Mouse (Mus musculus): ENCODE measurements at regions not wholly inside any gene's neighbourhood (a gene's known extent, or its start where the extent isn't known, plus 50 kb on each side); places are given as distances from the start of the nearest gene placed in this dataset.

DNA sequence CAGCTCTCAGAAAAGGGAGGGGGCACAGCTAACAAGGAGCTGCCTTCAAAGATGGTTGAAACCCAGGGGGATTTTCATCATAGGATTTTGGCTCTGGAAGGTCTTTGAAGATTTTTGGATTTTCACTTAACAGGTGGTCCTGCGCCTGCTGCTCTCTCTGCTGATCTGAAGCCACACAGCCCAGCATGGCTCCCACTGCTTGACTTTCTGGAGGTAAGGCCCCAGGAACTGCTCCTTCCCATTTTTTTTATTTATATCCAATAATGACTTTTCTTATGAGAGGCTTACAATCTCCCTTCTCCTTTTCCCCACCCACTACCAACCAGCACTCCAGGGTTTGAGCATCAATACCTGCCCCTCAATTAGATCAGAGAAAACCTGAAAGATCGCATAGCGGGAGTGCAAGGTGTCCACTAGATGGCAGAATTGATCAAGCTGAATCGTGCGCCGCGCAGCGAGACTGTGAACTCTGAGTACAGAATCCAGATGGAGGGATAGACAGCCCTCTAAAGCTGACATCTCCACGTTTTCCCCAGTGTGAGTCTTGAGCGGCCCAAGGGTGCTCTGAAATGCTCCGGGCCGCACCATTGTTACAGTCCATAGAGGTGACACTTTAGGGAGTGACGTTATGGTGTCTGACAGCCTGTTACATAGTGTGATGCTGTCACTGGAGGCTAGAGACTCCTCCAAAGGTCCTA is 194.6 kb upstream of the Ednrb start:
- Histone ChIP-seq H3K4me2 (peak overlapping the region; percentile 43), H3K4me1 (no peaks in the 10 kb centered on the region), H3K4me3 (no peak overlapping the region), H3K9ac (no peak overlapping the region), H3K9me3 (no peaks in the 10 kb centered on the region), H3K27me3 (replicated peaks) (peaks cover 15% of the 10 kb centered on the region; the same call in 1 of the 2 replicates), H3K36me3 (no peaks in the 10 kb centered on the region), H3K27ac (replicated peaks) (no peak overlapping the region)
- ATAC-seq (ENCODE audit: extremely low read depth, insufficient number of reproducible peaks, low FRiP score, low TSS enrichment) = no peak
- WGBS = 10% methylated on average over 13 of the region's 13 CpGs

DNA sequence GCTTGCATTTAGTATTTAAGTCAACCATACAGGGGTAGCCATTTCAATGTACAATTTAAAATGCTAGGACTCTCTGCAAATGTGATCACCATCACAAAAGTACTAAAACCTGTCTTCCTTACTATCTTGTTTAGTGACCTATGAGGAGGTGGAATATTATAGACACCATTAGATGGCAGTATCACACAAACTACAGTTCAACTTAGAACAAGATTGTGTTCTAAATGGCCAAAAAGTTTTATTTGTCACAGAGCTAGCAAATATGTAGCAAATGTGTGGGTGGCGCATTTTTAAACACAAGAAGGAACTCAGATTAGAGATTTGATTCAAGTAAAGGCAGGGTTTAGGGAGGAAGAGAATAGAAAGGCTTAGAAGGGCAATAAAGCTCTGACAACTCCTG is 189.4 kb upstream of the Ednrb start:
- Histone ChIP-seq H3K4me1 (no peaks in the 10 kb centered on the region), H3K9me3 (no peaks in the 10 kb centered on the region), H3K27me3 (replicated peaks) (peaks cover 6% of the 10 kb centered on the region; the same call in 1 of the 2 replicates), H3K4me2 (no peak overlapping the region), H3K36me3 (no peaks in the 10 kb centered on the region), H3K4me3 (no peak overlapping the region), H3K27ac (replicated peaks) (no peak overlapping the region), H3K9ac (no peak overlapping the region)
- ATAC-seq (ENCODE audit: extremely low read depth, insufficient number of reproducible peaks, low FRiP score, low TSS enrichment) = no peak
- WGBS = 37% methylated on average over 1 of the region's 1 CpGs

DNA sequence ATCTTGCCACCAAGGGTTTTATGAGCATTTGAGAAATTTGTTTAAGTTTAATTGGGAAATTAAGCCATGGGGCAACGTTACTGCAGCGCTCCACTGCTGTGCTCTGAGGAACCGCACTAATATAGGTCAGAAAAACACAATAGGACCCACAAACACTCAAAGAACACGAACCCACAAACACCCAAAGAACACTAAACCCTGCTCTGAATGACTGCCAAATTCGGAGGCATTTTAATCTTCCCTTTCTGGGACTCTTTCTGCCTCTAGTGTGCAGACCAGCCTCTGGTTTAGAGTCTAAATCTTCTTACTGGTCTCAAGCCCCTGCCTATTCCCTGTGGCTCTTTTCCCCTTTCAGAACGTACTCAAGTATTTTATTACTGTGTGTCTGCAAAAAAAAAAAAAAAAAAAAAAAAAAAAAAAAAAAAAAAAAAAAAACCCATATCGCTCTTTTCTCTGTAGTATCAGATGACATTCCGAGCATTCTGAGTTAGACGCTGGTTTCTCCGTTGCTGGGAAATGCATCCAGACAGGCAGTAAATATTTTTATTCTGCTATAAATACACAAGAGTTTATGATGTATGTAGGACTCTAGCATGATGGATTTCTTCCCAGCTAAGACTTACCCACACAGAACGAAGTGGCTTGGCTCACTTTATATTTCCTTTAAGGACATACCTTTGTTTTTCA is 186.7 kb upstream of the Ednrb start:
- no peak overlapping the region for H3K4me2 ChIP-seq
- no peak for ATAC-seq (ENCODE audit: extremely low read depth, insufficient number of reproducible peaks, low FRiP score, low TSS enrichment)
- no peak overlapping the region for H3K4me3 ChIP-seq
- H3K36me3 ChIP-seq = no peaks in the 10 kb centered on the region
- peaks cover 5% of the 10 kb centered on the region; the same call in 1 of the 2 replicates for H3K4me1 ChIP-seq
- H3K27ac ChIP-seq (replicated peaks) = no peak overlapping the region
- WGBS = 66% methylated on average over 11 of the region's 11 CpGs
- no peak overlapping the region for H3K9ac ChIP-seq
- H3K9me3 ChIP-seq = no peaks in the 10 kb centered on the region
- H3K27me3 ChIP-seq (replicated peaks) = no peaks in the 10 kb centered on the region

GRCm38 (mm10) chr14:104029668-104030530 is 185.7 kb upstream of the Ednrb start:
- Histone ChIP-seq H3K9ac (no peak overlapping the region), H3K36me3 (no peaks in the 10 kb centered on the region), H3K4me1 (peaks cover 5% of the 10 kb centered on the region; the same call in 1 of the 2 replicates), H3K27ac (replicated peaks) (no peak overlapping the region), H3K9me3 (no peaks in the 10 kb centered on the region), H3K4me2 (no peak overlapping the region), H3K4me3 (no peak overlapping the region), H3K27me3 (replicated peaks) (no peaks in the 10 kb centered on the region)
- ATAC-seq (ENCODE audit: extremely low read depth, insufficient number of reproducible peaks, low FRiP score, low TSS enrichment) = no peak
- 47% methylated on average over 20 of the region's 20 CpGs for WGBS

- no peaks in the 10 kb centered on the region for H3K36me3 ChIP-seq
- H3K4me2 ChIP-seq = no peak overlapping the region
- H3K27me3 ChIP-seq (replicated peaks) = no peaks in the 10 kb centered on the region
- 83% methylated on average over 8 of the region's 8 CpGs for WGBS
- H3K27ac ChIP-seq (replicated peaks) = no peak overlapping the region
- ATAC-seq (ENCODE audit: extremely low read depth, insufficient number of reproducible peaks, low FRiP score, low TSS enrichment) = no peak
- H3K4me3 ChIP-seq = no peak overlapping the region
- peaks cover 5% of the 10 kb centered on the region; the same call in 1 of the 2 replicates for H3K4me1 ChIP-seq
- H3K9me3 ChIP-seq = no peaks in the 10 kb centered on the region
- no peak overlapping the region for H3K9ac ChIP-seq
These were observed 183.7 kb upstream of the Ednrb start for GRCm38 (mm10) chr14:104027900-104028285.

- Histone ChIP-seq H3K9ac (peak overlapping the region; percentile 68), H3K9me3 (no peaks in the 10 kb centered on the region), H3K27ac (replicated peaks) (no peak overlapping the region), H3K27me3 (replicated peaks) (no peaks in the 10 kb centered on the region), H3K4me3 (peak overlapping the region; percentile 11; the same call in 1 of the 2 replicates), H3K36me3 (no peaks in the 10 kb centered on the region), H3K4me2 (peak overlapping the region; percentile 61), H3K4me1 (peaks cover 5% of the 10 kb centered on the region; the same call in 1 of the 2 replicates)
- ATAC-seq (ENCODE audit: extremely low read depth, insufficient number of reproducible peaks, low FRiP score, low TSS enrichment) = no peak
- 22% methylated on average over 17 of the region's 17 CpGs for WGBS
These were observed 183.1 kb upstream of the Ednrb start for GRCm38 (mm10) chr14:104027077-104027899.

DNA sequence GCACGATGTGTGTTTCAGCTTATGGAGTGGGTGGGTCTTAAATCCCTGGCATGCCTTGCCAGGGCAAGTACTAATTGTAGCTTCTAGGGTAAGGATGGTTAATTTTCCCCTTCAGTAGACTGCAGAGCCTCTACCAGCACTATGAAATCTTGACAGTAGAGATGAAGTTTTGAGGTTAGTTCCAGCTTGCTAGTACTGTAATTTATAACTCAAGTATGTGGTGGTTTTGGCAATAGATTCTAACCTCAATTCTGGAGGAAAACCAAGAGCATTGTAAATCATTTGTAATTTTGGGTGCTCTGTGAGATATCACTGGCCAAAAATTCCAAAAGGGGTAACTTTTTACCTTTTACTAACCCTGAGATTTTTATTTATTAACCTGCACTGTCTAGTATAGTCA is 164.3 kb upstream of the Ednrb start:
- no peak overlapping the region for H3K4me2 ChIP-seq

GRCm38 (mm10) chr14:104006426-104006825 is 162.2 kb upstream of the Ednrb start:
- H3K4me2 ChIP-seq = no peak overlapping the region
- H3K4me1 ChIP-seq = no peaks in the 10 kb centered on the region
- no peak overlapping the region for H3K9ac ChIP-seq
- no peaks in the 10 kb centered on the region for H3K36me3 ChIP-seq
- 77% methylated on average over 4 of the region's 4 CpGs for WGBS
- no peak overlapping the region for H3K27ac ChIP-seq (replicated peaks)
- H3K27me3 ChIP-seq (replicated peaks) = no peaks in the 10 kb centered on the region
- H3K4me3 ChIP-seq = no peak overlapping the region
- H3K9me3 ChIP-seq = no peaks in the 10 kb centered on the region
- no peak for ATAC-seq (ENCODE audit: extremely low read depth, insufficient number of reproducible peaks, low FRiP score, low TSS enrichment)

More for the DNA sequence above, 164.3 kb upstream of the Ednrb start:
- WGBS = 71% methylated on average over 1 of the region's 1 CpGs
- H3K9ac ChIP-seq = no peak overlapping the region
- H3K4me3 ChIP-seq = no peak overlapping the region
- no peak for ATAC-seq (ENCODE audit: extremely low read depth, insufficient number of reproducible peaks, low FRiP score, low TSS enrichment)
- H3K9me3 ChIP-seq = no peaks in the 10 kb centered on the region
- no peaks in the 10 kb centered on the region for H3K36me3 ChIP-seq
- H3K4me1 ChIP-seq = no peaks in the 10 kb centered on the region
- H3K27me3 ChIP-seq (replicated peaks) = no peaks in the 10 kb centered on the region
- H3K27ac ChIP-seq (replicated peaks) = no peak overlapping the region

GRCm38 (mm10) chr14:104005132-104005531 is 160.9 kb upstream of the Ednrb start:
- WGBS = 68% methylated on average over 2 of the region's 2 CpGs
- Histone ChIP-seq H3K27ac (replicated peaks) (no peak overlapping the region), H3K9ac (no peak overlapping the region), H3K4me3 (no peak overlapping the region), H3K4me1 (no peaks in the 10 kb centered on the region), H3K9me3 (no peaks in the 10 kb centered on the region), H3K36me3 (no peaks in the 10 kb centered on the region), H3K4me2 (no peak overlapping the region), H3K27me3 (replicated peaks) (no peaks in the 10 kb centered on the region)
- ATAC-seq (ENCODE audit: extremely low read depth, insufficient number of reproducible peaks, low FRiP score, low TSS enrichment) = no peak

DNA sequence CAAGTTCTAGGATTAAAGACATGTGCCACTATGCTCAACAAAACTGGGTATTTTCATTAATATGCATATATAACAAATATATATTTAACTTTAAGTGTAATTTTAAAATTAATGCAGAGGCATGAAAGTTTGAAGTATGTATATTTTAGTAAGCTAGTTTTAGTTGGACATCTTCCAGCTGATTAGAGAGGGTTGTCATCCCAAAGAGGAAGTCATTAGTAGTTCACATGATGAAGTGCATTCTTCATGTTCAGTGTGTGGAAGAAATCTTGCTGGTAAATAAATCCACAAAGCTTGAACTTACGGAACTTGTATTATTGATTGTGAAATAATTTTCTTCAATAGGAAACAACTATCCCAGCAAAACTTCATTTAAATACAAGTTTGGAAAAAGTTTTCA is 158.2 kb upstream of the Ednrb start:
- Histone ChIP-seq H3K9ac (no peak overlapping the region), H3K27ac (replicated peaks) (no peak overlapping the region), H3K36me3 (no peaks in the 10 kb centered on the region), H3K27me3 (replicated peaks) (no peaks in the 10 kb centered on the region), H3K4me3 (no peak overlapping the region), H3K9me3 (no peaks in the 10 kb centered on the region), H3K4me2 (no peak overlapping the region), H3K4me1 (no peaks in the 10 kb centered on the region)
- 65% methylated on average over 1 of the region's 1 CpGs for WGBS
- no peak for ATAC-seq (ENCODE audit: extremely low read depth, insufficient number of reproducible peaks, low FRiP score, low TSS enrichment)

GRCm38 (mm10) chr14:103990418-103990817 is 146.2 kb upstream of the Ednrb start:
- no peaks in the 10 kb centered on the region for H3K9me3 ChIP-seq
- H3K4me2 ChIP-seq = no peak overlapping the region
- ATAC-seq (ENCODE audit: extremely low read depth, insufficient number of reproducible peaks, low FRiP score, low TSS enrichment) = no peak

More at GRCm38 (mm10) chr14:103990418-103990817, 146.2 kb upstream of the Ednrb start:
- H3K4me1 ChIP-seq = no peaks in the 10 kb centered on the region
- H3K27ac ChIP-seq (replicated peaks) = no peak overlapping the region
- H3K27me3 ChIP-seq (replicated peaks) = no peaks in the 10 kb centered on the region
- no peak overlapping the region for H3K9ac ChIP-seq
- no peak overlapping the region for H3K4me3 ChIP-seq
- WGBS = 69% methylated on average over 3 of the region's 3 CpGs
- no peaks in the 10 kb centered on the region for H3K36me3 ChIP-seq
